Mouse (Mus musculus) embryonic facial prominence, embryonic 13.5 days (tissue): ENCODE measurements around the gene Nhej1. TPM values are rescaled to one million over a fixed set of nuclear protein-coding genes. Genes with fewer than 3 reads are reported as not detected.

Experiments
- ATAC-seq: fragments of 200-750 bp; cut with Nextera tagmentation; 2 replicates; pipeline ENCODE4 v1.8.0; 2017; ENCODE audit warnings: low read depth; ENCODE audit not compliant: insufficient number of reproducible peaks, insufficient read depth, low FRiP score, low TSS enrichment
- H3K27ac ChIP-seq: fragments of 300-500 bp; sonication (generic); 2 replicates; pipeline ENCODE4 v1.5.1; 2015; ENCODE audit warnings: moderate library complexity, mild to moderate bottlenecking, inconsistent platforms
- H3K27me3 ChIP-seq: fragments of 300-500 bp; sonication (generic); 2 replicates; pipeline ENCODE4 v1.6.1; 2015; ENCODE audit warnings: mild to moderate bottlenecking, inconsistent platforms
- H3K36me3 ChIP-seq: fragments of 300-500 bp; sonication (generic); 2 replicates; pipeline ENCODE4 v1.6.1; 2015; ENCODE audit warnings: mild to moderate bottlenecking, inconsistent platforms
- H3K4me1 ChIP-seq: fragments of 300-500 bp; sonication (generic); 2 replicates; pipeline ENCODE4 v1.6.1; 2015; ENCODE audit warnings: inconsistent platforms
- H3K4me2 ChIP-seq: fragments of 300-500 bp; sonication (generic); 2 replicates; pipeline ENCODE4 v1.6.1; 2015; ENCODE audit warnings: moderate library complexity, mild to moderate bottlenecking, inconsistent platforms
- H3K4me3 ChIP-seq: fragments of 300-500 bp; sonication (generic); 2 replicates; pipeline ENCODE4 v1.5.1; 2015; ENCODE audit warnings: mild to moderate bottlenecking, inconsistent platforms
- H3K9ac ChIP-seq: fragments of 300-500 bp; sonication (generic); 2 replicates; pipeline ENCODE4 v1.6.1; 2015; ENCODE audit warnings: mild to moderate bottlenecking, inconsistent platforms
- H3K9me3 ChIP-seq: fragments of 300-500 bp; sonication (generic); 2 replicates; pipeline ENCODE4 v1.6.1; 2016; ENCODE audit warnings: inconsistent platforms
- WGBS: fragments of 180-500 bp; shearing (Covaris S2); methylation state at CpG from one replicate; pipeline ENCODE4 v1.1.7; 2015; ENCODE audit warnings: mixed read lengths; 5-methylcytosine and 5-hydroxymethylcytosine counted together
- polyA plus RNA-seq: library from polyadenylated mRNA; unstranded; fragments of >200 nt; fragmentation: Nextera tagmentation; extraction: Ambion mirVana; gene quantifications from 2 replicates; pipeline ENCODE4 v1.2.1, GENCODE M21; 2015

Gene Nhej1
- polyA plus RNA-seq, 1 experiment from 2014 or later, result 12.7 TPM

DNA sequence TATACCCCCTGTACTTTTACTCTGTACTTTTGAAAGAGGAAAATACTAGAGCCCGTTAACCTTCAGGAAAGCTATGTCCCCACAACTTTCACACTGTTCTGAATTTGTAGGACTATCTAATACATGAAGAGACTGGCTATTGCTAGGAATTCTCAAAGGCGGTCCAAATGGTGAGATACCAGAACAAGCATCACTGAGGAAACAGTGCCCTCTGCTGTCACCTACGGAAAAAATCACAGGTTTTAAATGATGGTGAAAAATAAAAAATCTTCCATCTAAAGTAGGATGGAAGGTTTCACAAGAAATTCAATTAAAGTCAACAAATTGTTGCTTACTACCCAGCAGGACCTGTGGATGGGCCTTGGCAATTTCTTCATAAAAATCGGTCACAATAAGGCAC, 72.9 kb downstream of the Nhej1 start:
- 29% methylated on average over 4 of the region's 4 CpGs for WGBS
- Histone ChIP-seq H3K4me1 (no peaks in the 10 kb centered on the region), H3K9ac (no peak overlapping the region), H3K9me3 (no peaks in the 10 kb centered on the region), H3K4me3 (no peak overlapping the region), H3K27ac (no peak overlapping the region), H3K27me3 (no peaks in the 10 kb centered on the region), H3K4me2 (no peak overlapping the region), H3K36me3 (no peaks in the 10 kb centered on the region)
- no peak for ATAC-seq

DNA sequence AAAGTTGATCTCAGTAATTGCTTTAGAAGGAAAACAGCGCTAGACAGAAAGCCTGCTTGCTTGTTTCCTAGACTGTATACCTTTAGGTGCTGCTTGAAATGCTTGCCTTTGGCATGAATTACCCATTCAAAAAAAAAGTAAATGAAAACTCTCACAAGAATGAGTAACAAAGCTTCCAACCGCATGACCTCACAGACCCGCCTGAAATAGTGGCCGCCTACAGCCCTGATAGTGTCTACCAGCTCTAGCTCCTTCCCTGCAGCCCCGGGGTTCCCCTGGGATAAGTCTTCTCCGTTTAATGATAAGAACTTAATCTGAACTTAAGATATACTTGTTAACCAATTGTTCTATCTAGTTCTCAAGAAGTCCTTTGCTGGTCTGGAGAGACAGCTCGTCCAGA, 73.6 kb downstream of the Nhej1 start:
- Histone ChIP-seq H3K9ac (no peak overlapping the region), H3K27me3 (no peaks in the 10 kb centered on the region), H3K4me1 (no peaks in the 10 kb centered on the region), H3K4me2 (no peak overlapping the region), H3K9me3 (no peaks in the 10 kb centered on the region), H3K36me3 (no peaks in the 10 kb centered on the region), H3K4me3 (no peak overlapping the region), H3K27ac (no peak overlapping the region)
- 67% methylated on average over 7 of the region's 7 CpGs for WGBS
- ATAC-seq, result no peak

DNA sequence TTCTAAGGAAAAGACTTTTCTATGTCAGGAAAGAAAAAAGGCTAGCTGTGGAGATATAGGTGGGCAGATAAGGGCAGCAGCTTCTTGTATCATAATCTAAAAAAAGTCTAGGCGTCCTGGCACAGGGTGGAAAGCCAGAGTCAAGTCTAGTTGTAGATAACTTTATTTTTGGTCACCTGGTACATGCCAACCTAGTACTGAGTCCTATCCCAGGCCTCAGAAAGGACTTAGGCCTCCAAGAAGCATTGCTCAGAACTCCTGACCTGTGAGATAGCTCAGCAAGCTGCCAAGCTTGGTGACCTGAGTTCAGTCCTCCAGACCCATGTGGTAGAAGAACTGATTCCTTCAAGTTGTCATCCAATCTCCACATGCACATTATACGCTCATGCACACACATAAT, 76.4 kb downstream of the Nhej1 start:
- Histone ChIP-seq H3K9ac (no peak overlapping the region), H3K36me3 (no peaks in the 10 kb centered on the region), H3K27me3 (no peaks in the 10 kb centered on the region), H3K27ac (no peak overlapping the region), H3K4me1 (no peaks in the 10 kb centered on the region), H3K4me2 (no peak overlapping the region), H3K9me3 (no peaks in the 10 kb centered on the region), H3K4me3 (no peak overlapping the region)
- WGBS, result 77% methylated on average over 2 of the region's 2 CpGs
- no peak for ATAC-seq

DNA sequence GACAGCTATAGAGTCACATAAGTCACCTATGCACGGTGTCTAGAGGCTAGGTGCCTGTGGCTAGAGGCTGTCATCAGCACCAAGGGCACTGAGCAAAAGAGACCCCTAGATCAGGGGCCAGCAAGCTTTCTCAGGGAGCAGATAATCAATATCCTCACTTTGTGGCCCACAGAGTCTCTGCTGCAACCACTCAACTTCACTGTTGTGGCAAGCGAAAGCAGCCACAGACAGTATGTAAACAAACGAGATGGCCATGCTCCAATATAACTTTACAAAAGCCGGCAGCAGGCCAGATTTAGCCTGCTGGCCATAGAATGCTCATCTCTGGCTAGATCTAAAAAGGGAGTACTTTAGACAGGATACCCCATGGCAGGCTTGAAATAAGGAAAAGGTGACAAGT, 77.0 kb downstream of the Nhej1 start:
- no peaks in the 10 kb centered on the region for H3K9me3 ChIP-seq
- H3K4me3 ChIP-seq, result no peak overlapping the region
- no peaks in the 10 kb centered on the region for H3K27me3 ChIP-seq
- no peaks in the 10 kb centered on the region for H3K36me3 ChIP-seq
- H3K4me1 ChIP-seq, result no peaks in the 10 kb centered on the region
- WGBS, result 75% methylated on average over 4 of the region's 4 CpGs
- no peak for ATAC-seq
- no peak overlapping the region for H3K9ac ChIP-seq
- H3K4me2 ChIP-seq, result no peak overlapping the region
- H3K27ac ChIP-seq, result no peak overlapping the region

DNA sequence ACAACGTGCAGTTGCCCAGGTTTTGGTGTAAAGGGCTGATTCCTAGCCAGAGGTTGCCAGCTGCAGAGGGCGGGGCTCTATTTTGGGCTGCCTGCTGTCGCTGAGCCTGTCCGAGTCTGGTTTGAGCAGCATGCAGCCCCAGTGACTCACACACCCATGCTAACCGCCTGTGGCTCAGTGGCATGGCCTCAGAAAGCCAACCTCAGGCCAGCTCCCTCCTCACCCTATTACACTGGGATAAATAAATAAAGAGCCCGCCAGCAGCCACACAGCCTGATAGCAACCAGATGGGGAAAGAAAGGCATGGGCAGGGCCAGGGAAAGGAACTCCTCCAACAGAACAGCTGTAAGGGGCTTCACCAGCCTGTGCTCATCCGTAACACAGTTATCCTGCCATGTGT, 84.6 kb downstream of the Nhej1 start:
- Histone ChIP-seq H3K36me3 (no peaks in the 10 kb centered on the region), H3K27ac (no peak overlapping the region), H3K9me3 (no peaks in the 10 kb centered on the region), H3K4me2 (no peak overlapping the region), H3K27me3 (no peaks in the 10 kb centered on the region), H3K4me3 (no peak overlapping the region), H3K9ac (no peak overlapping the region), H3K4me1 (peaks cover 9% of the 10 kb centered on the region)
- no peak for ATAC-seq
- WGBS, result 25% methylated on average over 7 of the region's 7 CpGs

DNA sequence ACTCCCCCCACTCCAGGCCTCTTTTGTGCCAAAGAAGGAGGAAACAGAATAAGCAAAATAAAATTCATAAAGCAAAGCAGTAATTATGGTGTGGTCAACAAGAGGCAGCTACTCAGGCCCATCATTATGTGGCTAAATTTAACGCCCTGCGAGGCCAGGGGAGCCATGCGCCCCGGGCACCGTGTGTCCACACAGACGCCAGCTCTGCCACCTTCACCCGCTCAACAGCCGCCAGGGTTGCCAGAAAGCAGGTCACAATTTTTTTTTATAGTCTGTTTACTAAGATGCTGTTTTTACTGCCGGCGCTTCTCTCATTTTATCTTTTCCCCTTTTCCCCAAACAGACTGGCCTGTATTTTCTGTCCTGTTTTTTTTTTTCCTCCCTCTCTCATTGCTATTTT, 93.0 kb downstream of the Nhej1 start:
- H3K9me3 ChIP-seq, result no peaks in the 10 kb centered on the region
- no peak for ATAC-seq
- H3K4me1 ChIP-seq, result no peaks in the 10 kb centered on the region
- H3K27ac ChIP-seq, result no peak overlapping the region
- WGBS, result 87% methylated on average over 10 of the region's 10 CpGs
- no peak overlapping the region for H3K9ac ChIP-seq
- H3K27me3 ChIP-seq, result no peaks in the 10 kb centered on the region
- no peak overlapping the region for H3K4me3 ChIP-seq
- no peaks in the 10 kb centered on the region for H3K36me3 ChIP-seq
- no peak overlapping the region for H3K4me2 ChIP-seq

DNA sequence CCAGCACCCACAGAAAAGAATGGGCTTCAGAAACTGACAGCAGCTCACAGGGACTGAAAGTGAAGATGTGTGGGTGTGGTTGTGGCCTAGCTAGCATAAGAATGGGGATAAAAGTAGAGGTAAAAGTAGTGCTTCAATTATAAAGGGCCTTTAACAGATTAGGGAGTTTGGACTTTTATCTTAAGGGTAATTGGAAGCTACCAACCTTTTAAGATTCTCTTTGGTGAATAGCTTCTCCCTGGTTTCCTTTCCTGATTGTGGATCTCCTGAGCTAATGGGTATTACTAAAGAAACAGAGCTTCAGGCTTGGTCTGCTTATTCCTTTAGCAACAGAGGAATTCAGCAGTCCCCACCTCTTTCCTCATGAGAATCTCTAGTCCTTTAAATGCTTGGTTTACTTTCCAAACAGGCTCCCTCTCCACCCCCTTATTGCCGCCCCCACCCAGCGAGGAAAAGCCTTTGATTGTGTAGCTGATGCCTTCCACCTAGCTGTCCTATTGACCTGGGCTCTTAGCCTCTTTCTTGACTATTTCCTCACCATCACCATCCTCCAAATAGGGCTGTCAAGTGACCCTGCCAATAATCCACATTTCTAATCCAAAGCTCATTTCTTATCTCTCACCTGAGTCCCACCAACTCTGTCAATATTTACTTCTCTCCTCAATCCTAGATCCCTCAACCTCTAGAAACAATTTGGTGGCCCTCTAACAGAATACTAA, 97.8 kb downstream of the Nhej1 start:
- H3K4me3 ChIP-seq, result no peak overlapping the region
- 61% methylated on average over 2 of the region's 2 CpGs for whole genome bisulfite sequencing
- ATAC-seq, result no peak

DNA sequence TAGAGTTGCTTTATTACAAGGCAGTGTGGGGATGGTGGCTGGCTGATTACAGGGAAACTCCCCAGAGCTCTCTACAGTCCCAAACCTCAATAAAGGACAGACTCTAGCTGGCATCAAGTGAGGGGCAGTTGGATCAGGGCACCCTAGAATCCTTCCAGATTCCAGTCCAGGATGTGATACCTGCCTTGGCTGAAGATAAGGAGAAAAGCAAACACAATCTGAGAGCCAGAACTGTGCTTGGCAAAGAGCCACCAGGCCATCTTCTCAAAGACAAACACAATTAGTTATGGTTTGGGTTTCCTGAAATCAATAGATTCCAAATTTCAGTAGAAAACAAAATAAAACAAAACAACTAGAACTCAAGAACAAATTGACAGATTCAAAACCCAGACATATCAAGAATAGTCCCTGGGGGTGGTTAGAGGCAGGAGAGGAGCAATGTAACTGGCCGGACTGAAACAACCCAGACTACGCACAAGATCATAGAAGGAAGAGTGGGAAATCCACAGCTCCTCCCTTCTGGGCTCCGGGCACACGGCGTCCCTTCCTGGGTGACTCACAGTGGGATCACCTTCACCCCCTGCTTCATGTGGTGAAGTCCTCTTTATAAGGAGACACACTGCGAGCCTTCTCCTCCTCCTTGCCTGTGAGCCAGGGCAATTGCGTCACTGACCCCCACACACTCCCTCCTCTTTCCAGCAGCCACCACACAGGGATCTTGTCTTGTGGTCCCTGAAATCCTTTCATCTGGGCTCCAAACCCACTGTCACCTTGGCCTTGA, 100.4 kb downstream of the Nhej1 start:
- no peaks in the 10 kb centered on the region for H3K27me3 ChIP-seq
- 71% methylated on average over 7 of the region's 7 CpGs for WGBS

More for the DNA sequence above, 97.8 kb downstream of the Nhej1 start:
- H3K9ac ChIP-seq, result no peak overlapping the region
- no peaks in the 10 kb centered on the region for H3K9me3 ChIP-seq
- no peak overlapping the region for H3K4me2 ChIP-seq
- H3K27ac ChIP-seq, result no peak overlapping the region
- H3K27me3 ChIP-seq, result no peaks in the 10 kb centered on the region
- H3K4me1 ChIP-seq, result peaks cover 11% of the 10 kb centered on the region
- H3K36me3 ChIP-seq, result no peaks in the 10 kb centered on the region

DNA sequence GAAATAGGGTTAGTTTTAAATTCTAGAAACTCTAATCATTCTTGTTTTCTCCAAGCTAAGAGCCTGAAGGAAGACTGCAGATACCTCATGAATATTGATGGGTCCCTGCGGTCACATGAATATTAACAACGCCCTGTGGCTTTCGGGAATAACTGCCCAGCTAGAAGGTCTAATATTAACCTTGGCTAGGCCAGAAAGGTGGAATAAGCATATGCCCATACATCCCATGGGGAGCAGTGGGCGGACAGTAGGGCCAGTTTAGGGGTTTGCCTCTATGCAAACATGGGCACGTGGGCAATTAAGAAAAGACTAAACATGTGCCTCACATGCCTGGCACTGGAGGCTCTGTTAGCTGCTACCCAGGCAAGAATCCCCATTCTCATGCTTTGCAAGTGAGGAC, 102.8 kb downstream of the Nhej1 start:
- Histone ChIP-seq H3K27me3 (no peaks in the 10 kb centered on the region), H3K4me2 (no peak overlapping the region), H3K9me3 (no peaks in the 10 kb centered on the region), H3K9ac (no peak overlapping the region), H3K4me3 (no peak overlapping the region), H3K36me3 (no peaks in the 10 kb centered on the region), H3K27ac (no peak overlapping the region), H3K4me1 (peaks cover 11% of the 10 kb centered on the region)
- 67% methylated on average over 5 of the region's 5 CpGs for WGBS
- ATAC-seq, result no peak

More for the DNA sequence above, 100.4 kb downstream of the Nhej1 start:
- no peaks in the 10 kb centered on the region for H3K9me3 ChIP-seq
- H3K27ac ChIP-seq, result no peak overlapping the region
- no peak overlapping the region for H3K9ac ChIP-seq
- no peak overlapping the region for H3K4me2 ChIP-seq
- ATAC-seq, result no peak
- no peak overlapping the region for H3K4me3 ChIP-seq
- H3K4me1 ChIP-seq, result peaks cover 11% of the 10 kb centered on the region
- H3K36me3 ChIP-seq, result no peaks in the 10 kb centered on the region

DNA sequence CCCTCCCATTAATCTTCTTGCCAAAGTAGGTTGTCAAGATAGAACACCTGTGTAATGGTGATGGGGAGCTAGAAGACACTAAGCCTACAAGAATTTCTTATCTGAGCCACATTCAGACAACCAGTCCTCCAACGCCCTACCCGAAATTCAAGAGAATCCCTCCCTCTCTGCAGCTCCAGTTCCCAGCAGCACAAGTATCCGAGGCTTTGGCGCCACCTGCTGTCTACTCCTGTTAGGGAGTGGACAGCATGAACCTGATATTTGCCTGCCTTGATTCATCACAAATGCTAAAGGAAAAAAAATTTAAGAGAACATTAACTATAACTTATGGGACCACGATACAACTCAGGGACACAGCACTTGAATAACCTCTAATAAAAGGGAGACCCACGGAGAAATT, 108.2 kb downstream of the Nhej1 start:
- H3K27ac ChIP-seq, result no peak overlapping the region
- H3K4me2 ChIP-seq, result no peak overlapping the region
- 2% methylated on average over 6 of the region's 6 CpGs for WGBS
- ATAC-seq, result no peak
- peaks cover 37% of the 10 kb centered on the region for H3K4me1 ChIP-seq
- no peak overlapping the region for H3K9ac ChIP-seq
- no peaks in the 10 kb centered on the region for H3K9me3 ChIP-seq
- H3K4me3 ChIP-seq, result no peak overlapping the region
- H3K36me3 ChIP-seq, result no peaks in the 10 kb centered on the region
- no peaks in the 10 kb centered on the region; the same call in 1 of the 2 replicates for H3K27me3 ChIP-seq

DNA sequence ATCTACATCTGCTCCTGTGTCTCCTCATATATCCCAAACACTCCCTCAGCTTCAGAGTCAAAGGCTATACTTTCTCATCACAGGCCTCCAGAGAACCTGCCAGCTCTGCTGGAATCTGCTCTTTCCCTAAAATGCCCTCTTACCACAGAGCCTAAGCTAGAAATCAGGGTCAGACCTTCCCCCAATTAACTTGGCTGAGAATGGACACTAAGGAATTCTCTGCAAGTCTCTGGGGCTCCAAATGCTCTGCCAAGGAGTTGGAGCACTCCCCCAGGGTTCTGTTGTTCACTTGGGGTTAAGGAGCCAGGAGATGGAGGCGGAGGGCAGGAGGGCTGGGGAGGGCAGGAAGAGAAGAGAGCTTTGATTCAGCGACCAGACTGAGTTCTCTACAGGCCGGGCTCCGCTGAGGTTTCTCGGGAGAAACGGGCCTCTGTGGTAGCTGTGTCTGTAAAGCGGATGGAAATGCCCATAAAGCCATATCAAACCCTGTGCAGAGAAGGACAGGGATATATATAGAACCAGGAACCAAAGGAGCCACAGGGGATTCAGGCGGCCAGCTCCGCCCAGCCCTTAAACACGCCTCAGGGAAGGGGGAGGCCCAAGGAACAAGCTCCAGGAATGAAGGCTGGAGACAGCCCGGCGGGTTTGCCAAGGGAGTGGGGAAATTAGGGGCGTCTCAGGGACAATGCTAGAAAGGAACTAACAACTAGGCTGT, 109.3 kb downstream of the Nhej1 start:
- Histone ChIP-seq H3K9ac (no peak overlapping the region), H3K4me1 (peaks cover 37% of the 10 kb centered on the region), H3K4me3 (no peak overlapping the region), H3K4me2 (peak overlapping the region; percentile 26; the same call in 1 of the 2 replicates), H3K36me3 (no peaks in the 10 kb centered on the region), H3K27me3 (no peaks in the 10 kb centered on the region; the same call in 1 of the 2 replicates), H3K9me3 (no peaks in the 10 kb centered on the region), H3K27ac (peak overlapping the region; percentile 64)
- 9% methylated on average over 13 of the region's 13 CpGs for WGBS
- peak; percentile 20; the same call in 1 of the 2 replicates for ATAC-seq
